Mouse (Mus musculus) left cerebral cortex, postnatal 10 days (tissue): ENCODE results near the gene Serinc5. TPM values are rescaled to one million over a fixed set of nuclear protein-coding genes. Genes with fewer than 3 reads are reported as not detected.

Source experiments
- DNase-seq, 2 experiments: peaks; one replicate each; pipeline ENCODE4 v3.0.0; 2021 to 2022; ENCODE audit warnings: low spot score in 2 of 2, mixed read lengths in 1 of 2; ENCODE audit errors: extremely low spot score in 1 of 2
- intact Hi-C: fragments of 180-260 bp; cut with DNase I; formaldehyde crosslinking; loops from one replicate; pipeline ENCODE4 v1.15.1; 2025
- total RNA-seq, 2 experiments: library from RNA; stranded (reverse); gene quantifications; 2 replicates each; pipeline ENCODE4 v1.2.3; 2021

Gene Serinc5
- total RNA-seq, 2 experiments from 2014 or later: 48.0 to 55.7 TPM

GRCm38 (mm10) chr13:92729811-92730210, 118.9 kb downstream of the Serinc5 start:
- intact Hi-C loops: no loop called here
- DNase-seq: no peak

- no peak for DNase-seq
- intact Hi-C loops: no loop called here
Measured at GRCm38 (mm10) chr13:92731811-92732210, 120.9 kb downstream of the Serinc5 start.

- DNase-seq: no peak
- intact Hi-C loops: no loop called here
Measured at GRCm38 (mm10) chr13:92732836-92733235, 121.9 kb downstream of the Serinc5 start.

GRCm38 (mm10) chr13:92733252-92733651, 122.4 kb downstream of the Serinc5 start:
- intact Hi-C loops: no loop called here
- DNase-seq: peak; percentile 34 to 70

- peak in 1 of 2 experiments; percentile 54 for DNase-seq
- intact Hi-C loops: no loop called here
Measured at GRCm38 (mm10) chr13:92733741-92734140, 122.8 kb downstream of the Serinc5 start.

GRCm38 (mm10) chr13:92735693-92736092, 124.8 kb downstream of the Serinc5 start:
- intact Hi-C loops: no loop called here
- no peak for DNase-seq

- peak in 1 of 2 experiments; percentile 29 for DNase-seq
- intact Hi-C loops: no loop called here
Measured at GRCm38 (mm10) chr13:92736516-92737300, 125.8 kb downstream of the Serinc5 start.

- no peak for DNase-seq
- intact Hi-C loops: no loop called here
Measured at GRCm38 (mm10) chr13:92738821-92739220, 127.9 kb downstream of the Serinc5 start.

GRCm38 (mm10) chr13:92739858-92740257, 129.0 kb downstream of the Serinc5 start:
- DNase-seq: no peak
- intact Hi-C loops: loop anchor here (2.0 kb wide), 2 partner anchors 159 to 383 kb away; no protein-coding TSS in a partner anchor

- intact Hi-C loops: loop anchor here (2.0 kb wide), 2 partner anchors 160 to 384 kb away; no protein-coding TSS in a partner anchor
- DNase-seq: peak in 1 of 2 experiments; percentile 42
Measured at GRCm38 (mm10) chr13:92740671-92741270, 129.9 kb downstream of the Serinc5 start.

- no peak for DNase-seq
- intact Hi-C loops: no loop called here
Measured at GRCm38 (mm10) chr13:92742886-92743285, 132.0 kb downstream of the Serinc5 start.

- intact Hi-C loops: no loop called here
- DNase-seq: no peak
Measured at GRCm38 (mm10) chr13:92743337-92743736, 132.4 kb downstream of the Serinc5 start.

- intact Hi-C loops: loop anchor here (5.0 to 10.0 kb wide), 6 partner anchors 236 to 971 kb away; no protein-coding TSS in a partner anchor
- DNase-seq: peak; percentile 75 to 77
Measured at GRCm38 (mm10) chr13:92750976-92751518, 140.2 kb downstream of the Serinc5 start.

GRCm38 (mm10) chr13:92751726-92752565, 141.1 kb downstream of the Serinc5 start:
- intact Hi-C loops: loop anchor here (5.0 to 10.0 kb wide), 6 partner anchors 235 to 970 kb away; no protein-coding TSS in a partner anchor
- DNase-seq: peak; percentile 90 to 95

GRCm38 (mm10) chr13:92753676-92754075, 142.8 kb downstream of the Serinc5 start:
- intact Hi-C loops: loop anchor here (5.0 to 10.0 kb wide), 6 partner anchors 234 to 969 kb away; no protein-coding TSS in a partner anchor
- no peak for DNase-seq

GRCm38 (mm10) chr13:92755036-92755435, 144.1 kb downstream of the Serinc5 start:
- intact Hi-C loops: loop anchor here (10.0 kb wide), 1 partner anchor 310 kb away; no protein-coding TSS in a partner anchor
- no peak for DNase-seq

- intact Hi-C loops: loop anchor here (10.0 kb wide), 1 partner anchor 307 kb away; no protein-coding TSS in a partner anchor
- no peak for DNase-seq
Measured at GRCm38 (mm10) chr13:92757972-92758585, 147.2 kb downstream of the Serinc5 start.

GRCm38 (mm10) chr13:92759096-92759495, 148.2 kb downstream of the Serinc5 start:
- DNase-seq: no peak
- intact Hi-C loops: loop anchor here (10.0 kb wide), 1 partner anchor 306 kb away; no protein-coding TSS in a partner anchor
